Mouse (Mus musculus): ENCODE measurements around the gene Ep400.

GRCm38 (mm10) chr5:110788684-110789083 is 18.2 kb upstream of the Ep400 start:
- TF ChIP-seq GATA1 (IDR thresholded peaks at IDR 0.05; ENCODE audit: borderline replicate concordance, low read length) (no peak), FLI1 (IDR thresholded peaks at IDR 0.05; ENCODE audit: low read length) (no peak)
